Mouse (Mus musculus) erythroid progenitor cell, adult 5-6 weeks (primary cell): ENCODE results near the gene Chd1l. TPM values are rescaled to one million over a fixed set of nuclear protein-coding genes. Genes with fewer than 3 reads are reported as not detected.

Experiments used
- ATAC-seq: replicated peaks from 2 replicates; pipeline ENCODE4 v1.8.0; 2016; ENCODE audit warnings: moderate number of reproducible peaks, mild to moderate bottlenecking, moderate TSS enrichment, inconsistent platforms; ENCODE audit not compliant: poor library complexity, low FRiP score, severe bottlenecking
- total RNA-seq, 2 experiments: library from RNA; stranded (forward) in 1 of 2; stranded (reverse) in 1 of 2; fragments of 150-400 nt in 1 of 2; fragments of 186-747, 209-891 nt in 1 of 2; gene quantifications; 2 replicates each; pipeline versions ENCODE4 v1.2.3 to v1.2.4; 2015 to 2017; ENCODE audit warnings: low replicate concordance in 2 of 2

Chd1l gene
- total RNA-seq (2015; ENCODE audit: low replicate concordance) (5.8 and 7.1 TPM in 2 replicates), total RNA-seq (2017; ENCODE audit: low replicate concordance) (7.3 and 18.7 TPM in 2 replicates)

DNA sequence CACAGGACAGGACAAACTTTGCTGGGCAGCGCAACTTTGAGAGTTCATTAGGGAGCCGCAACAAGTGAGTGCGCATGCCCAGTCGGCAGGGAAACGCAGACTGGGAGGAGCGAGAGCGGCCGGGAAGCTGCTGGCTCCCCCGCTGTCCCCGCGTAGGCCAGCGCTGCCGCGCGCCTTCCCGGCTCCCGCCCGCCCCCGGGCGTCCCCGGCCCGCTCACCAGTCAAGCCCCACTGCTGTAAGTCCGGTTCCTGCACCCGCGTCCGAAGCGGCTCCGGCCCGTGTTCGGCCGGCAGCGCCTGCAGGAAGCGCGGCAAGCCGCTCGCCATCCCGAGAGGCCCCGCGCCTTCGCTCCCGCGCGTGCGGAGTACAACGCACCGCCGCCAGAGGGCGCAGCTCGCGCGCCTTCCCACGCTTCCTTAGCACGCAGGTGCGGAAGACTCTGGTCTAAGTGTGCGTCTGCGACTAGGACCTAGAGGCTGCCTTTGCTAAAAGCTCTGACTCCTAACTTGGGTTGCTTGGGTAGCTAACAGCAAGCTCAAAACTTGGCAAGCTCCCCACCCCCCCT is at the start of gene Chd1l:
Gene Chd1l, minus strand, starts transcription at position 359 of the 566 bp plus-strand sequence.
- peak; percentile 92 for ATAC-seq

- ATAC-seq = no peak
These were observed 49.7 kb upstream of the Chd1l start for GRCm38 (mm10) chr3:97659746-97660145.

DNA sequence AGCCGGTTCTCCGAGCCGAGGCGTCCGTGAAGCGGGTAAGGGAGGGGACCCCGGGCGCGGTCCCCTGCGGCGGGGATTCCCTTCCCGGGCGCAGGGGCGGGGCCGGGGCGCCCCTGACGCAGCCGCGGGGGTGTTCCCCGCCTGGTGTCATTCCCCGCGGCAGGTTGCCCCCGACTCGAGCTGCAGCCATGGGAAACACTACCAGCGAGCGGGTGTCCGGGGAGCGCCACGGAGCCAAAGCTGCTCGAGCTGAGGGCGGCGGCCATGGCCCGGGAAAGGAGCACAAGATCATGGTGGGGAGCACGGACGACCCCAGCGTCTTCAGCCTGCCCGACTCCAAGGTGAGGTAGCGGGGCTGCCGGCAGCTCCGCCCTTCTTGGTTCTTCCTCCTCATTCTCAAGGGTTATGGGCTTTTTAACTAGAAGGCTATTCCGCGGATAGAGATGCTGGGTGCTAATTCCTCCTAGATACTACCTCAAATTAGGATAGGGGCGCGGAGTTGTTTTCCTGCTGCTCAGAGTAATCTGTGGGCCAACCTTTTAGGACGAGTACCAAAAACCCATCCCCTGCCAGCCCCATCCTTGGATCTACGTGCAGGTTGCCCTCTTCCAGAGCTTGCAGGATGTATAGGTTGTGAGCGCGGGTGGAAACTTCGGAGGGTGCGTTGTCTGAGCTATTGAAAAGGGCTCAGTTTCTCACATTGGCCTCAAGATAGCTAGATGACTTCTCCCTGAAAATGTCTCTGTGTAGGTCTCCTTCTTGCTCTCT is 48.6 kb upstream of the Chd1l start:
- ATAC-seq = peak; percentile 18; the same call in 1 of the 2 replicates

- ATAC-seq = peak; percentile 93
These were observed 47.8 kb upstream of the Chd1l start, which contains the start of gene Prkab2 for GRCm38 (mm10) chr3:97657655-97658411. Prkab2 (plus strand) TSS chr3:97658193.

DNA sequence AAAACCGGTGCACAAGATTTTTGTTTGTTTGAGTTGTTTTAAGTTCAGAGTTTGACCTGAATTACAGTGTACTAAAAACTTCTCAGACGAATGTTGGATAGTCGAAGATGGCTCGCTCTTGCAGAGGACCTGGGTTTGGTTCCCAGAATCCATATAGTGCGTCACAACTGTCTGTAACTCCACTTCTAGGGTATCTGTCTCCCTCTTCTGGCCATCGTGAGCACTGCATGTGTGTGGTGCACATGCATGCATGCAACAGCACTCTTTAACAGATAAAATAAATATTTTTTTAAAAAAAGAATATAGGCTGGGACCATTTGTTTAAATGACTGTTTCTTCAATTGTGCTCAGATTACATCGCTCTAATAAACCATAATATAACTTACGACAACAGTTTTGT is 44.9 kb upstream of the Chd1l start:
- ATAC-seq = no peak

DNA sequence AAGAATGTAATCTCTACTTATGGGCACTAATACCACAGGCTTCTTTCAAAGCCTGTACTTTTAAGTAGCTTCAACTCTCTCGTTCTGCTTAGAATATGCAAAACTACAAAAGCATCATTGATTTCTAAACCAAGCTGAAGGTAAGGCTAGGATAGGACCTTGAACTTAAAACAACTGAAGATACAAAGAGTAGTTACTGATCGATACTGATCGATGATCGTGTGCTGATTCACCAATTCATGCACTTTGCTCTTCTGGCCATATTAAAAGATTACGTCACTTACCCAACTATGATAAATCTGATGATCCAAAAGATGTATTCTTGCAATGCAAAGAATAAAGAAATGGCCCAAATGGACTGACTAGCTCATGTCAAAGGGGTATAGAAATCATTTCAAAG is 43.8 kb upstream of the Chd1l start:
- no peak for ATAC-seq

DNA sequence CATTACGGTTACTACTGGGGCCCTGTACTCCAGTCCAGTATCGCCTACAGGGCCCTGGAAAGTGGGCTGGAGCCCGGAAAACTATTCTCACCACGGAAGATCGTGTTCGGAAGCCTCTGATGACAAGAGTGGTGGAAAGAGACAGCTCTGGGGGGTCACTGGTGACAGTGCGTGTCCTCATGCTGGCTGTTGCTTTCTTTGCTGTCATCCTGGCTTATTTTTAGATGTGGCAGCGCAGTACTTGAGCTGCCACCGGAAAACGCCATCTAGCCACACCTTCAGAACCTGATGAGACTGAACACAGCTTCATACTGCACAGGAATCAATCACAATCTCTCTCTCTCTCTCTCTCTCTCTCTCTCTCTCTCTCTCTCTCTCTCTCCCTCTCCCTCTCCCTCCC is 41.6 kb upstream of the Chd1l start:
- no peak for ATAC-seq

GRCm38 (mm10) chr3:97649469-97649868 is 39.5 kb upstream of the Chd1l start:
- ATAC-seq = no peak

DNA sequence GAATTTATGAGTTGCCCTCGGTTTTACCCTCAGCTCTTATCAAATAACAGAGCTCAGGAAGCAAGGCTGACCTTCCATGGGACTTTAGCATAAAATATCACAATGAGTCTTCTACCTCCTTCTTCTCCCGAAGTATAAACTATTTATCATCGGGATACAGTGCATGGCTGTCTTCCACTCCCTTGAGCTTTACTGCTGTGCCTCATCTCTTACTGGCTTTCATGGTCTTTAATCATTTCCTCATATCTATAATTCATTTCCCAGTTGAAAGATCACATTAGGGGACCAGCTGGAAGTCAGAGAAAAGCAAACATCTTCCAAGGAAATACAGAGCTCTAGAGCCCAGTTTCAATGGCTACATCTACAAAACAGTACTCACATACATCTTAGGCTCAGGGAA is 39.0 kb upstream of the Chd1l start:
- no peak for ATAC-seq

DNA sequence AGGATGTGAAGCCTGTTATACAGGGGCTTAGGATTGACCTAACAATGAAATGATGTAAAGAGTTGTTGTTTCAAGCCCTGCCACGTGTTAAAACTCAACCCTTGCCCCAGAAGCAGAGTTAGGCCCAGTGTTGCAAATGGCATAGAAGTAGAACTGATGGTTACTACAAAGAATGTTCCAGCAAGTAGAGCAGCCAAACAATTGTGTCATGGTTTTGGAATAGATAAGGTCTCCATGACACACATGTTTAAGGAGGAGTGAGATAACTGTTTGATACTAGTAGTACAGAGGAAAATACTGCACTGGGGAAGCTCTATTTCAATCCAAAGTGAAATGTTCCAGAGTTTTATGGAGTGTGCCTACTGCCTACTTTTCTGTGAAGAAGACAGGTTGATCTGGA is 38.5 kb upstream of the Chd1l start:
- ATAC-seq = no peak

- ATAC-seq = no peak
These were observed 32.0 kb upstream of the Chd1l start for GRCm38 (mm10) chr3:97642001-97642400.

DNA sequence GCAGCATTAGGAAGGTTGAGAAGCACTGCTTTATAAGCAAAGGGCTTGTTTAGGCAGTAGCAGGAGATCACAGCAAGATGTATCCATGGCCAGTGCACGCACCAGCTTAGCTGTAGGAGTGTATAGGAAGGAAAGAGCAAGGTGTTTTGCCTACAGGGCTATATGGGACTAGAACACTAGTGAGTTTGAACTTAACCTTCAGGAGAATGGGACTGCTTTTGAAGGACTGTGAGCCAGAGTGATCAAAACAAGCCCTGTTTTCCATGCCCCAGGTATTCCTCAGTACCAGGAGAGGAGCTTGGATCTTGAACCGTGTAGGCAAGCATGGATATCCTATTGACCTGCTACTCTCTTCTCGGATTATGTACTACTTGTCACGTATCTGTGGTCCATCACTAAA is 31.4 kb upstream of the Chd1l start:
- no peak for ATAC-seq

- ATAC-seq = no peak
These were observed 24.3 kb upstream of the Chd1l start for GRCm38 (mm10) chr3:97634288-97634761.

DNA sequence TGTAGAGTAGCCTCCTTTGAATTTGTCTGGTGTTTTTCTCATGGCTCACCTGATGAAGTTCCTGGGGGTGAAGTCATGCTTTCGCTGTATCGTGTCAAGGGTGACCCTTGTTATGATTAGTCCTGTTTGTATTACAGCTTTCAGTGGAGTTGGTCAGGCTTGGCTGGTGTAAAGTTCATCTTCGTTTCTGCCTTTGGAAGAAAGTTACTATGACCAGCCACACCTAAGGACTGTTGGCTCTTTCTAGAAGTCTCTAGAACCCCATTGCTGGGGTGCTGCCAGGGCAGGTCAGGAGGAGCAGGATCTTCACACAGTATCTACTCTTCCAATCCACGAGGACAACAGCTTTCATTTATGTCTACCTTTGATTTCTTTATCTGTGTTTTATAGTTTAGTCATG is 23.5 kb upstream of the Chd1l start:
- no peak for ATAC-seq

DNA sequence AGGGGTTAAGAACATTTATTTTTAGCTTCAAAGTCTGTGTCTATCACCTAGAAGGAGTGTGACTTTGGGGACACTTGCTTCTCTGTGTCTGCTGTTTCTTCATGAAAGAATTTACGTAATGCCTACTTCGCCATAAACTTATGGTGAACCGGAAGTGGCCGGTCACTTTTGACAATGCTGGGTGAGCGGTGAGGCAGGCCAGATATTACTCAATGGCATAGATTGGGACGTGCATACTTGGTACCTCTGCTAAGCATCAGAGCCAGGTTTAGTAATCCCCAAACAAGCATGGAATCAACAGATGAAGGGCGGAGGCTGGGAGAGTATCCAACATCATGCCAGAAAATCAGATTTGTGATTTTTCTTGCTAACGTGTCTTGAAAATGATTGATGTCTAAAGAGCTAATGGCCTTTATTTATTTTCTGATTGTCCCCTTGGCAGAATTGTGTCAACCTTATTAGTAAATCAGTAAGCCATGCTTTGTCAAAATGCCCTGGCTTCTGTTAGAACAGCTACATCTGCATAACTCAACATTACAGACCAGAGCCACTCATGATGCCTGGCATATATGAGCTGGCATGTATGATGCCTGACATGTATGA is 21.4 kb upstream of the Chd1l start:
- ATAC-seq = no peak

- ATAC-seq = no peak
These were observed 20.7 kb upstream of the Chd1l start for GRCm38 (mm10) chr3:97630746-97631145.

DNA sequence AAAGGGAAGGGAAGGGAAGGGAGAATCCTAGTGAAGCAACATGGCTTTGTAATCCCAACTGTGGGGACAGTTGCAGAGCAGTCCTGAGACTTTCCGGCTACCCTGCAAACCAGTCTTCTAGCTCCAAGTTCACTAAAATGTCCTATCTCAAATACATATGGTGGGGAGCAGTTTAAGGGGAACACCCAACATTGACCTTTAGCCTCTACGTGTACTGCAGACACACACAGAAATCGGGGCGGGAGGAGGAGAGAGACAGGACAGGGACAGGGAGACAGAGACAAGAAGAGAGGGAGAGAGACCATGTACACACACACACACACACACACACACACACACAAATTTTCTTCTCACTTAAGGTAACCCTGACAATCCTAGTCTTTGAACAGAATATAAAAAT is 19.9 kb upstream of the Chd1l start:
- ATAC-seq = no peak

DNA sequence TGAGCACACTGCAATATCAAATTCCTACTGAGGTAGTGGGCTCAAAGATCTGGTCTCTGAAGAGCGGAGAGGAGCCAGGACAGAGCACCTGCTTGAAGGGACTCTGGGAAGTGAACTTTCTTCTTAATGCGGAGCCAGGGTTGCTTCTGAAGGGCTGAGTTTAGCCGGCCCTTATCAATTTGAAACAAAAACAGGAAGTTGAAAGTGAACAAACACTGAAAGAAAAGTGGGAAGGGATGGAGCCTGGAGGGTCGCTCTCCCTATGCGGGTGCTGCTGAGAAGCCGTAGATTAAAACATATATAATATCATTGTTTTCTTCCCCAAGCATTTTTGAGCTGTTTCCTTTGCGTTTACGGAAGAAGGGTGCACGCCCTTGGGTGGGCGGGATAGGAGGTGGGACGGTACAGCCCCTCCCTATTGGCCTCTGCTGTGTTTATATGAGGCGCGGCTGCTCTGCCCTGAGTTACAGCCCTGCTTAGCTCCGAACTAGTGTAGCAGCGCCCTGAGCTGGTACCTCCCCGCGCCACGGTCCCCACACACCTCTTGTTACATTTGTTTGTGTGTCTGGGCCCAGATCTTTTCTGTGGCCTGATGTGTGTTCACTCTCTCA is 18.5 kb upstream of the Chd1l start, which contains the start of gene Fmo5:
Gene Fmo5, plus strand, starts transcription at position 414 of the 611 bp plus-strand sequence.
- ATAC-seq = peak; percentile 99

- ATAC-seq = no peak
These were observed 17.9 kb upstream of the Chd1l start for GRCm38 (mm10) chr3:97627893-97628292.

- ATAC-seq = no peak
These were observed 14.6 kb upstream of the Chd1l start for GRCm38 (mm10) chr3:97624611-97625010.
